Mouse (Mus musculus) myocyte (in vitro differentiated cells): ENCODE results near the gene Pknox2. TPM values are rescaled to one million over a fixed set of nuclear protein-coding genes. Genes with fewer than 3 reads are reported as not detected.

ENCODE experiments used
- H3K27me3 ChIP-seq: one replicate; pipeline ENCODE4 v1.6.1; 2011; ENCODE audit not compliant: control insufficient read depth, insufficient read depth, insufficient read length
- H3K36me3 ChIP-seq: one replicate; pipeline ENCODE4 v1.6.1; 2011; ENCODE audit not compliant: control insufficient read depth, insufficient read depth
- H3K4me2 ChIP-seq: one replicate; pipeline ENCODE4 v1.6.1; 2011; ENCODE audit warnings: low read depth, control low read depth
- H3K4me3 ChIP-seq: one replicate; pipeline ENCODE4 v1.5.1; 2011; ENCODE audit warnings: mild to moderate bottlenecking, control low read depth, moderate library complexity
- H3K79me2 ChIP-seq: one replicate; pipeline ENCODE4 v1.6.1; 2011; ENCODE audit not compliant: control insufficient read depth, insufficient read depth
- H3ac ChIP-seq: one replicate; pipeline ENCODE4 v1.6.1; 2011; ENCODE audit not compliant: control insufficient read depth, insufficient read length
- CEBPB ChIP-seq: IDR thresholded peaks from 2 replicates; pipeline ENCODE4 v1.6.1; 2011; ENCODE audit warnings: mild to moderate bottlenecking, moderate library complexity; ENCODE audit not compliant: poor library complexity, insufficient read depth, severe bottlenecking
- E2F4 ChIP-seq: IDR thresholded peaks from one replicate; pipeline ENCODE4 v1.6.1; 2011; ENCODE audit warnings: mild to moderate bottlenecking, control low read depth, moderate library complexity; ENCODE audit not compliant: insufficient read depth
- MAX ChIP-seq: IDR thresholded peaks from one replicate; pipeline ENCODE4 v1.6.1; 2011; ENCODE audit warnings: low read depth, mild to moderate bottlenecking, control low read depth
- MYOD1 ChIP-seq, 3 experiments: IDR thresholded peaks; one replicate each; pipeline ENCODE4 v1.6.1; 2011; ENCODE audit warnings: control low read depth in 2 of 3, low read depth in 2 of 3, mild to moderate bottlenecking in 2 of 3, moderate library complexity in 1 of 3; ENCODE audit not compliant: insufficient read length in 2 of 3, control insufficient read depth in 1 of 3
- MYOG ChIP-seq, 3 experiments: IDR thresholded peaks; one replicate each; pipeline ENCODE4 v1.6.1; 2011; ENCODE audit warnings: control low read depth in 2 of 3, low read depth in 2 of 3, mild to moderate bottlenecking in 2 of 3; ENCODE audit not compliant: insufficient read length in 2 of 3, control insufficient read depth in 1 of 3, insufficient read depth in 1 of 3
- POLR2A ChIP-seq: IDR thresholded peaks from one replicate; pipeline ENCODE4 v1.6.1; 2011; ENCODE audit warnings: low read depth, mild to moderate bottlenecking, control low read depth, moderate library complexity; ENCODE audit not compliant: insufficient read length
- POLR2AphosphoS2 ChIP-seq: IDR thresholded peaks from one replicate; pipeline ENCODE4 v1.6.1; 2011; ENCODE audit warnings: low read depth, control low read depth; ENCODE audit not compliant: insufficient read length
- REST ChIP-seq: IDR thresholded peaks from one replicate; pipeline ENCODE4 v1.6.1; 2011; ENCODE audit warnings: mild to moderate bottlenecking, control low read depth, moderate library complexity; ENCODE audit not compliant: insufficient read depth, insufficient read length
- SRF ChIP-seq: IDR thresholded peaks from one replicate; pipeline ENCODE4 v1.6.1; 2011; ENCODE audit warnings: low read depth; ENCODE audit not compliant: control insufficient read depth, insufficient read length
- TCF12 ChIP-seq: IDR thresholded peaks from one replicate; pipeline ENCODE4 v1.6.1; 2011; ENCODE audit warnings: mild to moderate bottlenecking, control low read depth; ENCODE audit not compliant: poor library complexity, insufficient read depth, severe bottlenecking
- TCF3 ChIP-seq: IDR thresholded peaks from one replicate; pipeline ENCODE4 v1.6.1; 2011; ENCODE audit warnings: low read depth, control low read depth; ENCODE audit not compliant: insufficient read length
- USF1 ChIP-seq: IDR thresholded peaks from one replicate; pipeline ENCODE4 v1.6.1; 2011; ENCODE audit warnings: low read depth, mild to moderate bottlenecking, control low read depth, moderate library complexity
- polyA plus RNA-seq: library from polyadenylated mRNA; unstranded; fragments of >200 nt; fragmentation: generic; extraction: Trizol; gene quantifications from one replicate; pipeline ENCODE4 v1.2.1, GENCODE M21; 2012; ENCODE audit warnings: missing spikeins

The Pknox2 gene
- polyA plus RNA-seq, 1 experiment = 20.4 TPM

DNA sequence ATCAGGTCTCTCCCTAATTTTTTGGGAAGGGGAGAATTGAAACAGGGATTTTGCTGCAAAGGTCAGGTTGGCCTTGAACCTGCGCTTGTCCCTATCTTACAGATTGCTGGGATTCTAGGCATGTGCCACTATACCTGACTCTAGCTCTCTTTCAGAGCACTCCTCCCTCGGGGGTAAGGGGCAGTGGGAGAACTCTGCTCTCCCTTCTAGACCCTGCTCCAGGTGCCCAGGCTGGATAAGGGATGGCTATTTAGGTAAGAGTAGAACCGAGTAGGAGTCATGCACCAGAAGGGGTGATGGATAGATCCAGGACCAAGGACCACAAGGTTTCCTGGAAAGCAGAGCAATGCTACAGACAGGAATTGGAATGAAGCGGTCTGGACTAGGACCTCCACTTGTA is 32.4 kb upstream of the Pknox2 start:
- Histone ChIP-seq H3K4me3 (no peak overlapping the region), H3K36me3 (no peaks in the 10 kb centered on the region), H3ac (no peak overlapping the region), H3K79me2 (no peaks in the 10 kb centered on the region), H3K27me3 (peaks cover 22% of the 10 kb centered on the region), H3K4me2 (no peak overlapping the region)
- TF ChIP-seq MAX = no peak
- no peak for TF ChIP-seq E2F4
- no peak for TF ChIP-seq CEBPB
- TF ChIP-seq MYOD1 (IDR thresholded peaks at IDR 0.05; ENCODE audit: control insufficient read depth in 1 of 3, insufficient read length in 2 of 3, low read depth in 2 of 3) = no peak
- TF ChIP-seq POLR2A = no peak
- no peak for TF ChIP-seq TCF12
- TF ChIP-seq POLR2AphosphoS2 = no peak
- no peak for TF ChIP-seq SRF
- TF ChIP-seq TCF3 = no peak
- TF ChIP-seq REST = no peak
- TF ChIP-seq USF1 = no peak
- TF ChIP-seq MYOG (IDR thresholded peaks at IDR 0.05; ENCODE audit: control insufficient read depth in 1 of 3, insufficient read depth in 1 of 3, insufficient read length in 2 of 3, low read depth in 2 of 3) = no peak

DNA sequence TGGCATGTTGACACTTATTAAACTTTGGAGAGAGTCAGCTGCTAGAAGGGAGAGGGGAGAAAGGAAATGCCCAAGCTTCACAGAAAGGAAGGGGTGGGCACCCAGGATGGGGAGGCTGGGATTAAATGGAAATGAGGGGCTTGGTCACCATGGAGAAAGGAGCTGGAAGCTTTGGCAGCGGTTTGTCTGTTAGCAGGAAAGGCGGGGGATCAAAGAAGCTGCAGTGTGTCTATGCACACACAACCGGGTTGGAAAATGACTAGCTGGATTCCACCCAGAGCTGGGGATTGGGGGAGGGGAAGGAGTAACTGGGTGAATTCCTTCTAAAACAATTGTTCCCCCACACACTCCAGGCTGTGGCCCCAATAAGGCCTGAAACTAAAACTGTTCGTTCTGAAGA is 31.7 kb upstream of the Pknox2 start:
- Histone ChIP-seq H3K4me2 (no peak overlapping the region), H3K4me3 (no peak overlapping the region), H3K36me3 (no peaks in the 10 kb centered on the region), H3K27me3 (peaks cover 29% of the 10 kb centered on the region), H3ac (no peak overlapping the region), H3K79me2 (no peaks in the 10 kb centered on the region)
- TF ChIP-seq TCF3 (no peak), POLR2AphosphoS2 (no peak), MAX (no peak), E2F4 (no peak), CEBPB (no peak), TCF12 (no peak), MYOG (IDR thresholded peaks at IDR 0.05; ENCODE audit: control insufficient read depth in 1 of 3, insufficient read depth in 1 of 3, insufficient read length in 2 of 3, low read depth in 2 of 3) (no peak), POLR2A (no peak), REST (no peak), SRF (no peak), USF1 (no peak)

DNA sequence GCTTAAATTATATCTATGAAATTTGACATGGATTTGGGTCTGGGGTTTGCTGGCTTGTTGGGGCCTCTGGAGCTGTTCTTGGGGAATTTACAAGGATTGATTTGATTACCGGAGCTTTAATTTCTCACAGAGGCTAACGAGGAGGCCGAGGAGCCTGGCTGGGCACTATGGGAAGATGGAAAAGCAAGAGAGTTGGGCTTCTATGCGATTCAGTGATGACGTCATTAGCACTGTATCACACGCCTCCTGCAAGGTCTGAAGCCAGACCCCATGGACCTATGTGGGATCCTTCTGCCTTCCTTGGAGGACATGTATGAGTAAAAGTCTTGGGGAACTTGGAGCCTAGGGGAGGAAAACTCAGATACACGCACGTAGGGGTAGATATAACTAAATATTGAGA is 30.3 kb upstream of the Pknox2 start:
- TF ChIP-seq MYOD1 (IDR thresholded peaks at IDR 0.05; ENCODE audit: control insufficient read depth in 1 of 3, insufficient read length in 2 of 3, low read depth in 2 of 3) (no peak), POLR2AphosphoS2 (no peak), SRF (no peak), REST (no peak), MYOG (IDR thresholded peaks at IDR 0.05; ENCODE audit: control insufficient read depth in 1 of 3, insufficient read depth in 1 of 3, insufficient read length in 2 of 3, low read depth in 2 of 3) (no peak), MAX (no peak), TCF3 (no peak), TCF12 (no peak), USF1 (no peak), POLR2A (no peak)
- H3K79me2 ChIP-seq = no peaks in the 10 kb centered on the region
- H3K4me3 ChIP-seq = no peak overlapping the region
- no peaks in the 10 kb centered on the region for H3K36me3 ChIP-seq
- peaks cover 30% of the 10 kb centered on the region for H3K27me3 ChIP-seq
- H3K4me2 ChIP-seq = no peak overlapping the region
- H3ac ChIP-seq = no peak overlapping the region

DNA sequence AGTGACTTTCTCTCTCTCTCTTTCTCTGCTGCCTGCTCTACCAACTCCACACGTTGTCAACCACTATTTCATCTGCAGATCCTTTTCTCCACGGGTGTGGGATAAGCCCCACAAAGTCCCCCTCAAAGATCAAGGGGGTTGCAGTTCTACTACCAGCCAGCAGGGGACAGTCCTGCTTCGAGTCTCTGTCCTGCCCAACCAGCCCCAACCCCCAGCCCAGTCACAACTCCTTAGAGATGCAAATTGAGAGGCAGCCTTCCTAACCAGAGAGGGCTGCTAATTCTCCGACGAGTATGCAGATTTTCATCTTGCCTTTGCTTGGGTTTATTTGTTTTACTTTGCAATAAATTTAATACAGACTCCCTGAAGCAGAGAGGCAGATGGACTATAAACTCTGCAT is 29.9 kb upstream of the Pknox2 start:
- no peaks in the 10 kb centered on the region for H3K79me2 ChIP-seq
- H3K4me3 ChIP-seq = no peak overlapping the region
- H3ac ChIP-seq = no peak overlapping the region
- peaks cover 30% of the 10 kb centered on the region for H3K27me3 ChIP-seq
- no peak overlapping the region for H3K4me2 ChIP-seq
- H3K36me3 ChIP-seq = no peaks in the 10 kb centered on the region
- TF ChIP-seq CEBPB (no peak), USF1 (no peak), POLR2A (no peak), REST (no peak), E2F4 (no peak), SRF (no peak), MAX (no peak), MYOD1 (IDR thresholded peaks at IDR 0.05; ENCODE audit: control insufficient read depth in 1 of 3, insufficient read length in 2 of 3, low read depth in 2 of 3) (no peak), POLR2AphosphoS2 (no peak), TCF3 (no peak), TCF12 (no peak), MYOG (IDR thresholded peaks at IDR 0.05; ENCODE audit: control insufficient read depth in 1 of 3, insufficient read depth in 1 of 3, insufficient read length in 2 of 3, low read depth in 2 of 3) (no peak)

DNA sequence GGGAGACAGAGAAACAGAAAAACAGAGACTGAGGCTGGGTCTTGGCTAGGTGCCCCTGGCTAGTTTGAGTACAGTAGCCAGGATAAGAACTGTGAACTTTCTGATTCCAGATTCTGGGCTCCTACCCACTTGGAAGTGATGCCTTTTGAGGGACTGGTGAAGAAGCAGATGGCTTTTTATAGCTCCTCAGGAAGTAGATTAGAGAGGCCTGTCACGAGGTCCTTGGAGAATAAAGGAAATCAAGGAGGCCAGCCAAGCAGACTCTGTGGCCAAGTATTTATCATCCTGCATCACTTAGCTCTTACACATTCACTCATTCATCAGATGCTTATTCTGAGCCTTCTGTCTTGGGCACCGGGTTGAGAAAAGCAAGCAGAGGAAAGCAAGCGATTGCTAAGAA is 28.8 kb upstream of the Pknox2 start:
- H3ac ChIP-seq = no peak overlapping the region
- no peaks in the 10 kb centered on the region for H3K79me2 ChIP-seq
- no peak overlapping the region for H3K4me2 ChIP-seq
- no peaks in the 10 kb centered on the region for H3K36me3 ChIP-seq
- H3K27me3 ChIP-seq = peaks cover 30% of the 10 kb centered on the region
- TF ChIP-seq REST (no peak), SRF (no peak), TCF12 (no peak), MAX (no peak), USF1 (no peak), MYOG (IDR thresholded peaks at IDR 0.05; ENCODE audit: control insufficient read depth in 1 of 3, insufficient read depth in 1 of 3, insufficient read length in 2 of 3, low read depth in 2 of 3) (no peak), MYOD1 (IDR thresholded peaks at IDR 0.05; ENCODE audit: control insufficient read depth in 1 of 3, insufficient read length in 2 of 3, low read depth in 2 of 3) (no peak)
- no peak overlapping the region for H3K4me3 ChIP-seq
